Mouse (Mus musculus): ENCODE results near the gene Hlcs.

- TF ChIP-seq CTCF (IDR thresholded peaks at IDR 0.05; ENCODE audit: low read depth) (no peak), EP300 (optimal IDR thresholded peaks at IDR 0.05) (no peak)
Measured at GRCm38 (mm10) chr16:94201387-94201786, 112.0 kb downstream of the Hlcs start.
